Comparison of ENCODE assay signal across 23 mouse cellular contexts in the genomic region with DNA sequence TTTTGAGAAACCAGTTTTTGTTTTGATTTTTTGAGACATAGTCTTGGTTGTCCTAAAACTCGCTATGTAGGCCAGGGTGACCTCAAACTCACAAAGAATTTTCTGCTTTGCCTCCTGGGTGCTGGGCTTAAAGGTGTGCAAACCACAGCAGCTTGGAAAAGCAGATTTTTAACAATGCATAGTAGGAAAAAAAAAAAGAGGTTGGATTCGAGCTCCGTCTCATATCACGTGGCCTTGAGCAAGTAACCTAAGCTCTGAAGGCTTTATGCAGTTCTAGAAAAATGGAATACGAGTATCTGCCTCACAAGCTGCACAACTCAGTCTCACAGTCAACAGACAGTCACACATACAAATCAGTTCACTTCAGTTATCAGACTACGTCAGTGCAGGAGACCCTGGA.
DNase-seq lines count a peak whose midpoint lies in the region; ATAC-seq and TF ChIP-seq lines count a peak whose summit lies in the region.
"Had no signal": no experiment of that assay in that cellular context is flagged by ENCODE, and none has a peak within 500 bp of the region (broad histone marks: within the 10 kb centered on the region; RNA-seq: fewer than 3 reads in every experiment).

No protein-coding gene starts in this region.

- no peak for ATAC-seq in limb, embryonic 11.5 days (ENCODE audit: insufficient number of reproducible peaks, low FRiP score, low TSS enrichment, low read depth)
- ATAC-seq in activated CD4-positive, CD25-positive, alpha-beta regulatory T cell, adult 4 months: no peak
- ATAC-seq: CD4-positive, CD25-positive, alpha-beta regulatory T cell, adult 4 months; forebrain, embryonic 14.5 days; forebrain, embryonic 16.5 days had no signal

- peak; percentile 16 for DNase-seq in limb, embryonic 11.5 days (ENCODE audit: low spot score)
- DNase-seq in limb, embryonic 10.5 days (ENCODE audit: low spot score): no peak
- peak; percentile 17 for DNase-seq in NIH3T3 (ENCODE audit: low read depth)
- no peak for DNase-seq in adrenal gland, adult 2 months
- DNase-seq: adrenal gland, postnatal 10 days; adrenal gland, postnatal 25 days; cerebellum, adult 11 months; cerebellum, adult 18-20 months; cerebellum, adult 8-10 months; cerebellum, adult 9-11 months; cerebellum, postnatal 14 days; cerebellum, postnatal 36 days; embryo, embryonic 11 days had no signal

- no peaks in the 10 kb centered on the region for H3K27me3 ChIP-seq in limb, embryonic 11.5 days (ENCODE audit: control insufficient read depth, insufficient read depth, low read length)
- H3K27me3 ChIP-seq in limb, embryonic 10.5 days (ENCODE audit: low read depth, poor library complexity, severe bottlenecking): no peaks in the 10 kb centered on the region
- no peaks in the 10 kb centered on the region for H3K27me3 ChIP-seq in myocyte (ENCODE audit: control insufficient read depth, insufficient read depth, insufficient read length)
- H3K27me3 ChIP-seq: CH12.LX; embryonic facial prominence, embryonic 13.5 days; embryonic facial prominence, embryonic 15.5 days had no signal

- H3K27ac ChIP-seq in limb, embryonic 11.5 days (replicated peaks; ENCODE audit: low read depth, low read length): no peak overlapping the region
- H3K27ac ChIP-seq in limb, embryonic 10.5 days: no peak overlapping the region
- H3K27ac ChIP-seq: embryonic facial prominence, embryonic 13.5 days; embryonic facial prominence, embryonic 15.5 days; forebrain, embryonic 12.5 days had no signal

- H3K9me3 ChIP-seq in limb, embryonic 11.5 days (ENCODE audit: control insufficient read depth, low read length): no peaks in the 10 kb centered on the region
- no peaks in the 10 kb centered on the region for H3K9me3 ChIP-seq in limb, embryonic 10.5 days (replicated peaks)
- H3K9me3 ChIP-seq: embryonic facial prominence, embryonic 13.5 days; embryonic facial prominence, embryonic 15.5 days; forebrain, embryonic 12.5 days had no signal

- H3K79me2 ChIP-seq in myocyte (ENCODE audit: control insufficient read depth, insufficient read depth): no peaks in the 10 kb centered on the region

- 81% methylated on average over 6 of the region's 6 CpGs for WGBS in limb, embryonic 11.5 days
- 88% methylated on average over 6 of the region's 6 CpGs for WGBS in limb, embryonic 10.5 days

- H3K4me2 ChIP-seq in limb, embryonic 11.5 days (ENCODE audit: low read depth, severe bottlenecking): no peak overlapping the region
- peak overlapping the region; percentile 41 for H3K4me2 ChIP-seq in myocyte (ENCODE audit: low read depth)
- H3K4me2 ChIP-seq: embryonic facial prominence, embryonic 13.5 days; embryonic facial prominence, embryonic 15.5 days; forebrain, embryonic 12.5 days had no signal

- H3K4me3 ChIP-seq in limb, embryonic 11.5 days (ENCODE audit: low read depth, low read length): no peak overlapping the region
- H3K4me3 ChIP-seq in limb, embryonic 10.5 days: no peak overlapping the region
- no peak overlapping the region for H3K4me3 ChIP-seq in myocyte
- H3K4me3 ChIP-seq: embryonic facial prominence, embryonic 13.5 days; embryonic facial prominence, embryonic 15.5 days; forebrain, embryonic 12.5 days had no signal

- no peaks in the 10 kb centered on the region for H3K36me3 ChIP-seq in limb, embryonic 11.5 days (ENCODE audit: control insufficient read depth, insufficient read depth, low read length)
- H3K36me3 ChIP-seq in limb, embryonic 10.5 days: no peaks in the 10 kb centered on the region
- no peaks in the 10 kb centered on the region for H3K36me3 ChIP-seq in myocyte (ENCODE audit: control insufficient read depth, insufficient read depth)
- H3K36me3 ChIP-seq: embryonic facial prominence, embryonic 13.5 days; embryonic facial prominence, embryonic 15.5 days; forebrain, embryonic 12.5 days; G1E had no signal

- no peak for TF ChIP-seq POLR2A in myocyte (IDR thresholded peaks at IDR 0.05; ENCODE audit: insufficient read length, low read depth)

- H3ac ChIP-seq in myocyte (ENCODE audit: control insufficient read depth, insufficient read length): no peak overlapping the region

- H3K9ac ChIP-seq in limb, embryonic 11.5 days (ENCODE audit: low read length): no peak overlapping the region
- H3K9ac ChIP-seq: embryonic facial prominence, embryonic 13.5 days; embryonic facial prominence, embryonic 15.5 days; forebrain, embryonic 12.5 days had no signal

- H3K4me1 ChIP-seq in limb, embryonic 11.5 days (ENCODE audit: control insufficient read depth, insufficient read depth, low read length): peaks cover 7% of the 10 kb centered on the region
- H3K4me1 ChIP-seq in limb, embryonic 10.5 days: peaks cover 17% of the 10 kb centered on the region

TF ChIP-seq in myocyte, 11 proteins besides CTCF, POLR2A, EP300 and RAD21:
- peak; percentile 31 for TF ChIP-seq USF1 (IDR thresholded peaks at IDR 0.05; ENCODE audit: low read depth)
- TF ChIP-seq REST (IDR thresholded peaks at IDR 0.05; ENCODE audit: insufficient read depth, insufficient read length): no peak

Comparison
In these comparisons a context has a peak if more than half of its experiments do, and no peak if none do; other contexts are left out.
1. DNase-seq: peak in limb, embryonic 11.5 days (single experiment) and NIH3T3 (single experiment); none in limb, embryonic 10.5 days (single experiment) and adrenal gland, adult 2 months (single experiment).